Mouse (Mus musculus) hindbrain, embryonic 12.5 days (tissue): ENCODE measurements at regions not wholly inside any gene's neighbourhood (a gene's known extent, or its start where the extent isn't known, plus 50 kb on each side); places are given as distances from the start of the nearest gene placed in this dataset.

ENCODE experiments used
- ATAC-seq: fragments of 200-750 bp; cut with Nextera tagmentation; 2 replicates; pipeline ENCODE4 v1.8.0; 2017; ENCODE audit warnings: moderate TSS enrichment; ENCODE audit not compliant: low FRiP score
- H3K27ac ChIP-seq: fragments of 300-500 bp; sonication (generic); 2 replicates; pipeline ENCODE4 v1.5.1; 2016; ENCODE audit warnings: mild to moderate bottlenecking
- H3K27me3 ChIP-seq: fragments of 300-500 bp; sonication (generic); 2 replicates; pipeline ENCODE4 v1.6.1; 2016; ENCODE audit warnings: mild to moderate bottlenecking
- H3K36me3 ChIP-seq: fragments of 300-500 bp; sonication (generic); 2 replicates; pipeline ENCODE4 v1.6.1; 2016; ENCODE audit warnings: mild to moderate bottlenecking
- H3K4me1 ChIP-seq: fragments of 300-500 bp; sonication (generic); 2 replicates; pipeline ENCODE4 v1.6.1; 2016
- H3K4me2 ChIP-seq: fragments of 300-500 bp; sonication (generic); replicated peaks from 2 replicates; pipeline ENCODE4 v1.6.1; 2016; ENCODE audit warnings: mild to moderate bottlenecking
- H3K4me3 ChIP-seq: fragments of 300-500 bp; sonication (generic); 2 replicates; pipeline ENCODE4 v1.5.1; 2016; ENCODE audit warnings: mild to moderate bottlenecking
- H3K9ac ChIP-seq: fragments of 300-500 bp; sonication (generic); 2 replicates; pipeline ENCODE4 v1.6.1; 2016; ENCODE audit warnings: mild to moderate bottlenecking, moderate library complexity
- H3K9me3 ChIP-seq: fragments of 300-500 bp; sonication (generic); replicated peaks from 2 replicates; pipeline ENCODE4 v1.6.1; 2016; ENCODE audit warnings: mild to moderate bottlenecking
- WGBS: fragments of 180-500 bp; shearing (Covaris S2); methylation state at CpG from one replicate; pipeline ENCODE4 v1.1.7; 2016; 5-methylcytosine and 5-hydroxymethylcytosine counted together

DNA sequence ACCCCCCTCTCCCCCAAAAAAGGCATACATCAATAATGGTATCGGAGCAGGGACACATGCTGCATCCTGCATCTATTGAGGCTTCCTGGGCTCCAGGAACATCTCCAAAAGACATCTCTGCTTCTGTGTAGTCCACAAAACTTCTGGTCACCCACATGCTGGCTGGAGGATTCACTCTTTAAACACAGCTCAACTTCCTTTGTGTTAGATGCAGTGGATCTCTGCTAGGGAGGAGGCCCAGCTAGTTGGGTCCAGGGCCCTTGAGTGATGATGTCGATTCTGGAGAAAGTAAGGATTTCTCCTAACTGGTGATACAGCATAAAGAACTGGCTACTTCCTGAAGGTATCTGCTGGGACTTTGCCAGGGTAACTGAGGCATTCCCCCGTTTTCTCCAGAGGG is 146.9 kb upstream of the Hs3st3a1 start:
- Histone ChIP-seq H3K4me1 (no peaks in the 10 kb centered on the region), H3K4me3 (no peak overlapping the region), H3K27me3 (no peaks in the 10 kb centered on the region; the same call in 1 of the 2 replicates), H3K4me2 (no peak overlapping the region), H3K9ac (no peak overlapping the region), H3K9me3 (no peaks in the 10 kb centered on the region; the same call in 1 of the 2 replicates), H3K27ac (no peak overlapping the region), H3K36me3 (no peaks in the 10 kb centered on the region)
- no peak for ATAC-seq
- 85% methylated on average over 3 of the region's 3 CpGs for WGBS

DNA sequence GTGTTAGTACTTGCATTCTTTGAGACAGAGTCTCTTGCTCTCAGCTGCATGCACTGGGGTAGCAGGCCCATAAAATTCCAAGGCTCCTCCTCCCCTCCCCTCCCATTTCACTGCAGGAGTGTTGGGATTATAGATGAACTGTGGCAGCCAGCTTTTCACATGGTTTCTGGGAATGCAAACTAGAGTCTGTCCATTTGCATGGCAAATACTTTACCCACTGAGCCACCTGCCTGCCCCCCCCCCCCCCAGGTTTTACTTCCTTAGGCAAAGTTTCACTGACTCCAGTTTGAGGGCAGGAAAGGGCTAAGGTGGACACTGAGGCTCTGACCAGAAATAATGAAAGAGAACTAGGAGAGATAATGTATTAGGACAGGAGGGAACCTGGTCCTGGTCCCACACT is 147.6 kb upstream of the Hs3st3a1 start:
- no peak for ATAC-seq
- H3K4me3 ChIP-seq = no peak overlapping the region
- H3K27ac ChIP-seq = no peak overlapping the region
- H3K27me3 ChIP-seq = no peaks in the 10 kb centered on the region; the same call in 1 of the 2 replicates
- no peaks in the 10 kb centered on the region for H3K36me3 ChIP-seq
- no peaks in the 10 kb centered on the region; the same call in 1 of the 2 replicates for H3K9me3 ChIP-seq
- no peak overlapping the region for H3K9ac ChIP-seq
- no peaks in the 10 kb centered on the region for H3K4me1 ChIP-seq
- no peak overlapping the region for H3K4me2 ChIP-seq

DNA sequence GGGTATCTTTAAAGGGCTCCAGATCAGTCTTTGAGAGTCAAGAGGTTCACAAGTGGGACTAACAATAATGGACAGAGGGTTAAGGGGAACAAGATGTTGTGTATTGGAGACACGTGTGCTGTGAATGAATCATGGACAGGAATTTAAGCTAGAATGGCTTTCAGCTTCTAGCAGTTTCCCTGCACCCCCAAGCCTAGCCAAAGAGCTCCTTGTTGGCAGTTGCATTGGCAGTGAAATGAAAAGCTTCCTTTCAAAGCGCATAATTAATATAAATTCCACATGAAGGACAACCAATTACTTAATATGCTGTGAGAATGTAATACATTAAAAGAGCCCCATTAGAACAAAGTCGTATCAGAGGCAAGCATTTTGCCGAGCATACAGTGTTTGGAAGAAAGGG is 153.4 kb upstream of the Hs3st3a1 start:
- WGBS = 72% methylated on average over 4 of the region's 4 CpGs
- Histone ChIP-seq H3K27ac (no peak overlapping the region), H3K27me3 (peaks cover 16% of the 10 kb centered on the region), H3K9me3 (no peaks in the 10 kb centered on the region; the same call in 1 of the 2 replicates), H3K4me1 (peaks cover 6% of the 10 kb centered on the region; the same call in 1 of the 2 replicates), H3K4me2 (no peak overlapping the region), H3K36me3 (no peaks in the 10 kb centered on the region), H3K4me3 (no peak overlapping the region), H3K9ac (no peak overlapping the region)
- ATAC-seq = no peak

DNA sequence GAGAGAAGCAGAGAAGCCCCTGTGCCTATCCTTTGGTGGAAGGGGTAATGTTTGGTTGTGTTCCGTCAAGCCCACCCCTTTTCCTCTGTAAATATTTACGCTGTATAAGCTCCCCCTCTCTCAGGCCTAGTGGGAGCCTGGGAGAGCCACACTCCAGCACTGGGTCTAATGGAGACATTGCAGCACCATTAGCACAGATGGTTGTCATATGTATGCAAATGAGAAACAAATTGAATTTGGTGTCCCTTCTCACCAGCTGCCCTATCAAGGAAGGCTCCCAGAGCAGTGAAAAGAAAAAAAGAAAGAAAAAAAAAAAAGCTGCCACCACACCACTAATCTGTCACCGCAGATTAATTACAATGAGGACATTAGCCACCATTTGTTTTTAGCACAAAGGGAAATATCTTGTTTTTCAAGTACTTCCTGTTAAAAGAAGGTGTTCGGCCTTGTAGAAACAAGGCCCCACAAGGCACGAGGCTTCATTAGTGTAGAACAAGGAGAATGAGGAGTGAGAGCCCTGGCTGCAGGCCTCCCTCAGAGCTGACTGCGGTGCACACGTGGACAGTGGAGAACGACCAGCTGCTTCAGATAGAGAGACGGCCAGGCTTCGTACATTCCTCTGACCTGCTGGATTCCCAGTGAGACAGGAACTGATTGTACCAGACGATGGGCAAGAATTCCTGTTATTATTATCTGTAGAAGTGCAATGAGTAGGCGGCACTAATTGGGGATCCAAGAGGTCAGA is 156.7 kb upstream of the Hs3st3a1 start:
- Histone ChIP-seq H3K4me3 (no peak overlapping the region), H3K4me2 (no peak overlapping the region), H3K36me3 (no peaks in the 10 kb centered on the region), H3K9me3 (no peaks in the 10 kb centered on the region), H3K4me1 (peaks cover 6% of the 10 kb centered on the region; the same call in 1 of the 2 replicates), H3K27ac (peak overlapping the region; percentile 66), H3K9ac (no peak overlapping the region), H3K27me3 (peaks cover 16% of the 10 kb centered on the region; the same call in 1 of the 2 replicates)
- ATAC-seq = peak; percentile 93
- WGBS = 31% methylated on average over 12 of the region's 12 CpGs

DNA sequence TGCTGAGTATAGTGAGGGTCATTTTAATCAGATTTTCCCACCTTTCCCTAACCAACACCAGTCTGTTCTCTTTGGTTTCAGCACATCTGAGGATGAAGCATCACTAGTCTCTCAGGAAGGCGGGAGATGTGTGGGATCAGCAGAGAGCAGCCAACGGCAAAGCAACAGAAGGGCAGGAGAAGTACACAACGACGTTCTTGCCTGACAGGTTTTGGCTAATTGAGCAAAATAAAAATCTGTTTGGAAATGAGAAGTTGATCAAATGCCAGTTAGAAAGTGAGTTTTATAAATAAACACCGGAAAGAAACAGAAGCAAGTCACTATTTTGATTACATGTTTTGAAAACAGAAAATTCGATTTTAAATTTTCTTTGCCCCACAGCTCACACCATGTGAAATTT is 161.4 kb upstream of the Hs3st3a1 start:
- H3K4me2 ChIP-seq = no peak overlapping the region
- 85% methylated on average over 6 of the region's 6 CpGs for WGBS
- H3K4me1 ChIP-seq = peaks cover 5% of the 10 kb centered on the region; the same call in 1 of the 2 replicates
- no peak overlapping the region for H3K27ac ChIP-seq
- no peaks in the 10 kb centered on the region for H3K36me3 ChIP-seq
- H3K9me3 ChIP-seq = 0 out of 2 replicates have a peak, but pooled peaks cover 5% of the 10 kb centered on the region
- no peak for ATAC-seq
- H3K27me3 ChIP-seq = 0 out of 2 replicates have a peak, but pooled peaks cover 7% of the 10 kb centered on the region
- H3K4me3 ChIP-seq = no peak overlapping the region
- H3K9ac ChIP-seq = no peak overlapping the region

DNA sequence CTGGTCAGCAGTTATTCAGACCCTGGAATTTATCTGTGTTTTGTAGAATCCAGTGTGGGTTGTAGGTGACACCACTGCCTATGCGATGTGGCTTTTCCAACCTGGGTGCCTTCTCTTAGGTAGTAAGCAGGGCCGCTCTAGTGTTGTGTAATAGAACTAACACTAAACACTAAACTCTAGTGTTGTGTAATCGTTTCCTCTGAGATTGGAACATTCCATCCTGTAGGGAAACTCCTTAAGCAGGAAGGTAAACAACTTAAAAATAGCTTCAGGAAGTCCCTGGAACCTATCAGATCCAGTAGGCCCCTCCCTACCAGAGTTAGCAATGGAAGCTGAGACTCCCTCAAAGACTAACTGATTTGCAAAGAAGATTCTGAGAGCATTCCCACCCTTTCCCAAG is 161.9 kb upstream of the Hs3st3a1 start:
- 86% methylated on average over 3 of the region's 3 CpGs for WGBS
- Histone ChIP-seq H3K27me3 (0 out of 2 replicates have a peak, but pooled peaks cover 7% of the 10 kb centered on the region), H3K4me1 (peaks cover 2% of the 10 kb centered on the region; the same call in 1 of the 2 replicates), H3K4me2 (no peak overlapping the region), H3K27ac (no peak overlapping the region), H3K36me3 (no peaks in the 10 kb centered on the region), H3K9ac (no peak overlapping the region), H3K4me3 (no peak overlapping the region), H3K9me3 (0 out of 2 replicates have a peak, but pooled peaks cover 5% of the 10 kb centered on the region)
- ATAC-seq = no peak

DNA sequence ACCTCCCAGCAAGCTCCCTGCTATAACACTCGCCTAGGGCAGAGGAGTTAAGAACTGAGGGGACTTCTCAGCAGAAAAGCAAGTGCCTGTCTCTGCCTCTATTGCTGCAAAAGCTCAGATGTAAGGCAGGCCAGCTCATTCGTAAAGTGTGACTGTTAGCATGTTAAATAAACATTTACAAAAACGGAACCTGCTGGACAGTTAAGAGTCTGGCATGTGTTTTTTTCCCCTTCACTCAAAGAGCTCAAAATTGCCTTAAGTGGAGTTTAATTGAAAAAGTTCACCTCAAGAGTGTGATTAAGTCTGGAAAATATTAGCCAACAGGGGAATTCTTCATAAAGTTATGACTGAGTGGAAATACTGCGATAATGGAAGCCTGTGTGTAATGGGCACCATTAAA is 167.0 kb upstream of the Hs3st3a1 start:
- Histone ChIP-seq H3K4me1 (no peaks in the 10 kb centered on the region), H3K9me3 (0 out of 2 replicates have a peak, but pooled peaks cover 5% of the 10 kb centered on the region), H3K9ac (no peak overlapping the region), H3K4me3 (no peak overlapping the region), H3K27me3 (0 out of 2 replicates have a peak, but pooled peaks cover 4% of the 10 kb centered on the region), H3K27ac (no peak overlapping the region), H3K36me3 (no peaks in the 10 kb centered on the region), H3K4me2 (no peak overlapping the region)
- 74% methylated on average over 4 of the region's 4 CpGs for WGBS
- ATAC-seq = no peak

DNA sequence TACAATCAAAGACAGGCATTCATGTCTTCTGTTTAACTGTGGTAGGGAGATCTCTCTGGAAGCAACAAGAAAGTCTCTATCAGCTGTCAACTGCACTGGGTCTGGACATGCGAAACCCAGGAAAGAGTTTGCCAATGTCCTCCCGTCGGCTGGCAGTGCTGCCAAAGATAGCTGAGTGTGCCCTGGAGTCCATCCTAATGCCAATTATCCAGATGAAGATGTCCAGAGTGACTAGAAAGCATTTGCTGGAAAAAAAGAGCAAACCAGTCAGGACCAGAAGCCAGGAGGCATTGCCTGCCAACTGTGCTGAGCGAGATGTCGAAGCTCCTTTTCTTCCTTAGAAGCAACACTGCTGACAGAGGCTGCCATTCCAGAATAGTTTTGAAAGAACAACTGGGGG is 167.6 kb upstream of the Hs3st3a1 start:
- Histone ChIP-seq H3K4me1 (no peaks in the 10 kb centered on the region), H3K9ac (no peak overlapping the region), H3K9me3 (0 out of 2 replicates have a peak, but pooled peaks cover 5% of the 10 kb centered on the region), H3K4me3 (no peak overlapping the region), H3K4me2 (no peak overlapping the region), H3K36me3 (no peaks in the 10 kb centered on the region), H3K27ac (no peak overlapping the region), H3K27me3 (0 out of 2 replicates have a peak, but pooled peaks cover 4% of the 10 kb centered on the region)
- WGBS = 84% methylated on average over 5 of the region's 5 CpGs
- no peak for ATAC-seq

DNA sequence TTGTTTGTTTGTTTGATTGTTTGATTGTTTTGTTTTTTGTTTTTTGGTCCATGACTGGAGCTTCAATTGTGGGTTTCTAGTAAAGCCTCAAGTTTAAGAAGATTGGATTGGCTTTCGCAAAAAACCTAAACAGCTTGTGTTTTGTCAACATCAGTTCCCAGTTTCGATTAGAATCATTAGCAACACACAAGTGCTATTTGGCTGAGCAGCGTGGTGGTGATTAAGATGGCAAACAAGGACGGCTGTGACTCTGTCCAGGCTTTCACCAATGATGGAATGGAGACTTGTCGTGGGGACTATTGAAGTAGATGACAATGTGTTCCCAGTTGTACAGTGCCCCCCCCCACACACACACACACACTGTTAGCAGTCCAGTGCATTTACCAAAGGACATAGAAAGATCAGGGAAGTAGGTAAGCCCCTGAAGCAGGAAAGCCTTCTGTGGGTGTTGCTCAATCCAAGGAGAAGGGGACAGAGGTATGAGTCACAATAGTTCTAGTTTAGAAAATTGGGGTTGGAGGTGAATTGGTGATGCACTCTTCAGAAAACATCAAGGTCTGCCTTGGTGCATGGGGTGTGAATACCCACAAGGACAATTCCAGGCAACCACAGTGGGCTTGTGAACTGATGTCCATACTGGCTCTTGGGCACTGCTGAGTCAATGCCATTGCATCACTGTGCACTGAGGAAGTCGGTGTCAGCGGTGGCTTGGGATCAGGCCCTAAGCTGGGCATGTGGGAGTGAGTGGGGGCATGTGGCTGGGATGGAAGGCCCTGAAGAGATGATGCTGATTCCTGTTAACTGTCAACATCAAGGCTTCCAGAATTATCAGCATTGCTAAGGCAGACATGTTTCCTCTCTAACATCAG is 174.5 kb upstream of the Cox10 start:
- 88% methylated on average over 7 of the region's 7 CpGs for WGBS
- Histone ChIP-seq H3K4me1 (peaks cover 7% of the 10 kb centered on the region; the same call in 1 of the 2 replicates), H3K27me3 (no peaks in the 10 kb centered on the region), H3K4me3 (no peak overlapping the region), H3K4me2 (no peak overlapping the region), H3K9me3 (no peaks in the 10 kb centered on the region), H3K9ac (no peak overlapping the region), H3K36me3 (no peaks in the 10 kb centered on the region), H3K27ac (no peak overlapping the region)
- no peak for ATAC-seq

DNA sequence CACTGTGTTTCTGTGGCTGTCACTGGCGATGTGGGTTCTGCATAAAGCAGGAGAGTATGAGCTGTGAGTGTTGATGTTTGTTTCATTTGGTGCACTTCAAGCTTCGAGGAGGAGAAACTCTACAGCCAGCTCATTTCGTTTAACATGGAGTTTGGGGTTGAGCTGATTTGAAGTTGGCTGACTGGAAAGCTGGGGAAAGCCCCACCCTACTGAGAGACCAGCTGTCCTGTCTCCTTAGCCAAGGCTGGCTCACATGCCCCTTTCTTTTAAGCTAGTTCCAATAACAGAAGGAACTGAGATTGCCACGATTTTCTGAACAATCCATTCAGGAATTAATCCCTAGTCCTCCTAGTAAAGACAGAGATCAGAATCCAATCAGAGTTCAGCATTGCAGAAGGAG is 157.6 kb upstream of the Cox10 start:
- Histone ChIP-seq H3K9ac (no peak overlapping the region), H3K4me2 (no peak overlapping the region), H3K36me3 (no peaks in the 10 kb centered on the region), H3K9me3 (no peaks in the 10 kb centered on the region), H3K27ac (no peak overlapping the region), H3K4me3 (no peak overlapping the region), H3K27me3 (no peaks in the 10 kb centered on the region), H3K4me1 (no peaks in the 10 kb centered on the region)
- 86% methylated on average over 4 of the region's 4 CpGs for WGBS
- ATAC-seq = no peak

DNA sequence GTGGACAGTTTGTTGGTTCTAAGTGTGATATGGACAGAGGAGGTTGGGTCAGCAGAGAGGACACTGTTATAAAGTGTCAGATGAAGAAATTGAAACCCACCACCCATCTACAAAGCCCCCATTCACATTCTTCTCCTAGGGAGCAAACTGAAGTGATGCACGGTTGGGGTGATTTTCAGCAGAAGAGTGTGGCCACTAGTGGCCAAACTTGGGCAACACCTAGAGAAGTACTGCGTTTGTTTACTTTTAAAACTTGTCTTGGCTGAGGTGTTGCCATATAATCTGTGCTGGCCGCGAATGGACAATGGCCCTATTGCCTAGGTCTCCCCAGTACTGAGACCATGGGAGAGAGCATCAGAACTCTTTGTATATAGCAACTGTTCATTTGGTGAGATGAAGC is 150.8 kb upstream of the Cox10 start:
- H3K4me1 ChIP-seq = no peaks in the 10 kb centered on the region
- H3K4me2 ChIP-seq = no peak overlapping the region
- WGBS = 78% methylated on average over 4 of the region's 4 CpGs
- ATAC-seq = no peak
- no peaks in the 10 kb centered on the region for H3K36me3 ChIP-seq
- H3K9me3 ChIP-seq = no peaks in the 10 kb centered on the region
- no peak overlapping the region for H3K9ac ChIP-seq
- no peak overlapping the region for H3K4me3 ChIP-seq
- H3K27ac ChIP-seq = no peak overlapping the region
- H3K27me3 ChIP-seq = no peaks in the 10 kb centered on the region

DNA sequence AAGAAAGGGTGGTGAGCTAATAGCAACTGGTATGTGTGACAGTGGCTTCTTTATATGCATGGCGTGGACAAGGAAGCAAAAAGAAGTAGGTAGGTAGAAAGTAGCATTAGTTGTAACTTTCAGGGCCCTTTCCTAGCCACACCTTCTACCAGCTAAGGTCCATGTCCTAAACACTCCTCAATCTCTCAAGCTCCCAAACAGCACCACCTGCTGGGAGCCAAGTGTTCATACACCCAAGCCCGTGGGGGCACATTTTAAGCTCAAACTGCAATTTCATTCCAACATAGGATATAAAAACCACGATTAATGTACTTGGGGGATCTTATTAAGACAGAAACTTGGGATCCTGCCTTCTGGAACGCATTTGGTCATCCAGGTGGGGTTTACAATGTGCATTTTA is 141.6 kb upstream of the Cox10 start:
- H3K4me1 ChIP-seq = no peaks in the 10 kb centered on the region
- no peak for ATAC-seq
- WGBS = 88% methylated on average over 4 of the region's 4 CpGs
- no peaks in the 10 kb centered on the region for H3K36me3 ChIP-seq
- no peak overlapping the region for H3K4me2 ChIP-seq
- H3K9ac ChIP-seq = no peak overlapping the region
- no peaks in the 10 kb centered on the region for H3K27me3 ChIP-seq
- H3K4me3 ChIP-seq = no peak overlapping the region
- H3K9me3 ChIP-seq = no peaks in the 10 kb centered on the region
- H3K27ac ChIP-seq = no peak overlapping the region
